Mouse (Mus musculus) leukemia stem cell, adult 10-12 weeks (primary cell): ENCODE measurements around the gene Pcdh11x. TPM values are rescaled to one million over a fixed set of nuclear protein-coding genes. Genes with fewer than 3 reads are reported as not detected.

Source experiments
- polyA plus RNA-seq: library from polyadenylated mRNA; stranded (reverse); fragments of >175 nt; gene quantifications from 2 replicates; pipeline ENCODE4 v1.2.3, GENCODE M21; 2012; ENCODE audit warnings: low replicate concordance

The Pcdh11x gene
- polyA plus RNA-seq = not detected in 2 replicates

GRCm38 (mm10) chrX:120290011-120290899, at the start of gene Pcdh11x:
TSS of gene Pcdh11x (plus strand) at chrX:120290259.

GRCm38 (mm10) chrX:120312995-120313394, 22.9 kb downstream of the Pcdh11x start, which contains the start of gene H2afb3:
TSS of gene H2afb3 (minus strand) at chrX:120313095.

Other genes with a start within 250 kb of the Pcdh11x start
- not detected in 2 replicates for gene H2afb3, start 22.8 kb downstream of the Pcdh11x start, polyA plus RNA-seq